Mouse (Mus musculus): ENCODE data around the gene Plcd3. TPM values are rescaled to one million over a fixed set of nuclear protein-coding genes. Genes with fewer than 3 reads are reported as not detected.
A peak's percentile ranks its signal among the peaks of the same experiment; 100 is the strongest.

Gene Plcd3
- polyA plus RNA-seq, 1 experiment from 2014 or later: 3.1 TPM

DNA sequence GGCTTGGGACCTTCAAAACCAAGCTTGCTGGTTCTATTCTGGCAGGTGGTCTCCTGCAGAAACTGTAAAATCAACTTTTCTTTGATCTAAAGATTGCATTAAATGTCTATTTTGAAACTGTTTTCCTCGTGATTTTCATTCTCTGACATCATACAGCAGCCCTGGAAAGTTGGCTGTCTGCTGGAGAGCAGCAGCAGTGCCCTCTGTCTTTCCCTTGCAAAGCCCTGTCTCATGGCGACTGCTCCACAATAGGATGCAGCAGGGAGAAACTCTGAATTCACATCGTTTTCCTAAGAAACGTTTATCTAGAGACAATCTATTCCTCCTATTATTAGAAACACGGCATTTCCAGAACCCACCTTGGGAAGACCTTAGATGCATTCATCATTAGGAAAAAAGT is 18.2 kb upstream of the Plcd3 start:
- H3K9ac ChIP-seq (ENCODE audit: low read length): no peak overlapping the region
- H3K9me3 ChIP-seq (ENCODE audit: control insufficient read depth, low read length): no peaks in the 10 kb centered on the region
- no peak overlapping the region for H3K4me3 ChIP-seq (ENCODE audit: low read length)
- ATAC-seq (ENCODE audit: low read depth): no peak
- no peak overlapping the region for H3K4me2 ChIP-seq (ENCODE audit: low read depth, low read length)
- H3K27me3 ChIP-seq (ENCODE audit: control insufficient read depth, insufficient read depth, low read depth, low read length): no peaks in the 10 kb centered on the region
- no peaks in the 10 kb centered on the region for H3K36me3 ChIP-seq (ENCODE audit: control insufficient read depth, insufficient read depth, low read length)
- H3K27ac ChIP-seq (ENCODE audit: low read length): no peak overlapping the region
- peaks cover 7% of the 10 kb centered on the region for H3K4me1 ChIP-seq (replicated peaks; ENCODE audit: control insufficient read depth, insufficient read depth, low read length)
- 50% methylated on average over 5 of the region's 5 CpGs for WGBS

DNA sequence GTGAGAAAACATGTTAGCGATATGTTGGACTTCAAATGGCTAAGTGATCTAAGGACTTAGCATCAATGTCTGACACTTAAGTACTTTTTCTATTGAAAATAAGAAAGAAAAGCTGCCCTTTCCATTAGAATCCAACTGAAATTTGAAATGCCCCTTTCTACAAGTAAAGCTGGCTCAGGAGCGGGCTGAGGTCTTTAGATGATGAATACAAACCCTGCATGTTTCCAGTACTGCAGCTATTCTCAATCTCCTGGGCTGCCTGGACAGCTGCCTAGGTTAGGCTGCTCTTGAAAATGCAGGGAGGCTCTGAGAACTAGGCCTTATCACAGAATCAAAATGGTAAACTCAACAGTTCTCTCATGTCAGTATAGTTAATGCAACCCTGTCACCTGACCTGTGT is 17.4 kb upstream of the Plcd3 start:
- Histone ChIP-seq H3K9me3 (ENCODE audit: control insufficient read depth, low read length) (no peaks in the 10 kb centered on the region), H3K4me1 (replicated peaks; ENCODE audit: control insufficient read depth, insufficient read depth, low read length) (peaks cover 11% of the 10 kb centered on the region), H3K27ac (ENCODE audit: low read length) (no peak overlapping the region), H3K9ac (ENCODE audit: low read length) (no peak overlapping the region), H3K36me3 (ENCODE audit: control insufficient read depth, insufficient read depth, low read length) (no peaks in the 10 kb centered on the region), H3K4me3 (ENCODE audit: low read length) (peak overlapping the region; percentile 9; the same call in 1 of the 2 replicates), H3K4me2 (ENCODE audit: low read depth, low read length) (peak overlapping the region; percentile 92), H3K27me3 (ENCODE audit: control insufficient read depth, insufficient read depth, low read depth, low read length) (no peaks in the 10 kb centered on the region)
- WGBS: 80% methylated on average over 2 of the region's 2 CpGs
- ATAC-seq (ENCODE audit: low read depth): no peak

DNA sequence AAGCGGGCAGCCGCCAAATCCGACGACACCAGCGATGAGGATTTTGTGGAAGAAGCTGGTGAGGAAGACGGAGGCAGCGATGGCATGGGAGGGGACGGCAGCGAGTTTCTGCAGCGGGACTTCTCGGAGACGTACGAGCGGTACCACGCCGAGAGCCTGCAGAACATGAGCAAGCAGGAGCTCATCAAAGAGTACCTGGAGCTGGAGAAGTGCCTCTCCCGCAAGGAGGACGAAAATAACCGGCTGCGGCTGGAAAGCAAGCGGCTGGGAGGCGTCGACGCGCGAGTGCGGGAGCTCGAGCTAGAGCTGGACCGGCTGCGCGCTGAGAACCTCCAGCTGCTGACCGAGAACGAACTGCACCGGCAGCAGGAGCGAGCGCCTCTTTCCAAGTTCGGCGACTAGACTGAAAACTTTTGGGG is 16.1 kb upstream of the Plcd3 start:
- peak overlapping the region; percentile 92 for H3K4me2 ChIP-seq (ENCODE audit: low read depth, low read length)
- peak overlapping the region; percentile 78 for H3K9ac ChIP-seq (ENCODE audit: low read length)
- no peaks in the 10 kb centered on the region for H3K9me3 ChIP-seq (ENCODE audit: control insufficient read depth, low read length)
- H3K27ac ChIP-seq (ENCODE audit: low read length): peak overlapping the region; percentile 86
- no peaks in the 10 kb centered on the region for H3K27me3 ChIP-seq (ENCODE audit: control insufficient read depth, insufficient read depth, low read depth, low read length)
- under 1% methylated on average over 38 of the region's 38 CpGs for WGBS
- H3K36me3 ChIP-seq (ENCODE audit: control insufficient read depth, insufficient read depth, low read length): no peaks in the 10 kb centered on the region
- no peak for ATAC-seq (ENCODE audit: low read depth)
- H3K4me1 ChIP-seq (replicated peaks; ENCODE audit: control insufficient read depth, insufficient read depth, low read length): peaks cover 14% of the 10 kb centered on the region
- H3K4me3 ChIP-seq (ENCODE audit: low read length): peak overlapping the region; percentile 79

DNA sequence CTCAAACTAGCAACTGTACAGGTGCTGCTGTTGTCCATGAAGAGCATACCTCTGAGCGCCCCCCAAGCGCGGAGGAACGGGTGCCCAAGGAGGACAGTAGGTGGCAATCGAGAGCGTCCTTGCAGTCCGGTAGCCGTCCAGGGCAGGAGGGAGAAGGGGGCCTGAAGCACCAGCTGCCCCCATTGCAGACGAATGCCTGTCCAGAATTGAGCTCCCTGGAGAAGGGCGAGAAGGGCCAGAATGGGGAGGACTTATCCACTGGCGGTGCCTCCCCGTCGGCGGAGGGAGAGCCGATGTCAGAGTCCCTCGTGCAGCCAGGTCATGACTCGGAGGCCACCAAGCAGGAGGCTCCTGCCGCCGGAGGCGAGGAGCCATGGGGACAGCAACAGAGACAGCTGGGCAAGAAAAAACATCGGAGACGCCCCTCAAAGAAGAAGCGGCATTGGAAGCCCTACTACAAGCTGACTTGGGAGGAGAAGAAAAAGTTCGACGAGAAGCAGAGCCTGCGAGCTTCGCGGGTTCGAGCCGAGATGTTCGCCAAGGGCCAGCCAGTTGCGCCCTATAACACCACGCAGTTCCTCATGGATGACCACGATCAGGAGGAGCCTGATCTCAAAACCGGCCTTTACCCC is 15.6 kb upstream of the Plcd3 start:
- Histone ChIP-seq H3K27ac (ENCODE audit: low read length) (peak overlapping the region; percentile 86), H3K4me3 (ENCODE audit: low read length) (peak overlapping the region; percentile 79), H3K4me1 (replicated peaks; ENCODE audit: control insufficient read depth, insufficient read depth, low read length) (peaks cover 19% of the 10 kb centered on the region), H3K4me2 (ENCODE audit: low read depth, low read length) (peak overlapping the region; percentile 92), H3K9me3 (ENCODE audit: control insufficient read depth, low read length) (no peaks in the 10 kb centered on the region), H3K27me3 (ENCODE audit: control insufficient read depth, insufficient read depth, low read depth, low read length) (no peaks in the 10 kb centered on the region), H3K36me3 (ENCODE audit: control insufficient read depth, insufficient read depth, low read length) (no peaks in the 10 kb centered on the region), H3K9ac (ENCODE audit: low read length) (peak overlapping the region; percentile 78)
- peak; percentile 48 for ATAC-seq (ENCODE audit: low read depth)
- WGBS: under 1% methylated on average over 35 of the region's 35 CpGs

DNA sequence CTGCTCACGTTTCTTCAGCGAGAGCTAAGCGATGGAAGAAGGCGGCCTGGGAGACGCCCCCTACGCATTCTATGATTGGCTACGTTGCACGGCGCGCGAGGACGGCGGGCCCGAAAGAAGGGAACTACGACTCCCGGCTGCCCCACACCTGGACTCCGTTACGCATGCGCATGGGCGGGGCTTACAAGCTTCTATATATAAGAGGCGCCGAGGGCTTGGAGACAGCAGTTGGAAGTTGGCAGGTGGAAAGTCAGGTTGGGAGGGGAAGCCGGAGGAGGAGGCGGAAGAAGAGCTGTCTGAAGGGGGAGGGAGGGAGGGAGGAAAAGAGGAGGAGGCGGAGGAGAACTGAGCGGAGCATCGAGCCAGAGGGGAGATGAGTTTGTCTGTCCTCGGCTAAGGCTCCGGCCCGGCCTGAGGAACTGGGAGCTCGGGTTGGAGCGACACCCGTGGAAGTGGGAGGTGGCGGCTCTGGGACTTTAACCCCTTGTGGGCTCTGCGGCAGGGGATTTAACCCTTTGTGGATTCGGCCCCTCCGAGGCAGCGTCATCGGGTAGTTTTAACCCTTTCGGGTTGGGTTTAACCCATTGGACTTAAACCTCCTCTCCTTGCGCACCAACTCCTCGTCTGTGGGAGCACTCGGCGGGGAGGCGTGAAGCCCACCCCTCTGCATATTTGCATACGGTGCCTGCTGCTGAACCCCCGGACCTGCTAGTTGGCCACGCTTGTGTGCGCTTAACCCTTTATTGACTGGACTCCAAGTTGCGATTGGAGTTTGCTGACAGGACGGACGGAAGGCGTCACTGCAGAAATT is 14.8 kb upstream of the Plcd3 start, which contains the start of gene Hexim1:
Gene Hexim1 (plus strand): TSS at position 224 of the 811 bp plus-strand sequence.
- Histone ChIP-seq H3K4me3 (ENCODE audit: low read length) (peak within 1 kb of the TSS; percentile 79), H3K4me2 (ENCODE audit: low read depth, low read length) (peak within 1 kb of the TSS; percentile 92), H3K27ac (ENCODE audit: low read length) (peak within 1 kb of the TSS; percentile 94), H3K9me3 (ENCODE audit: control insufficient read depth, low read length) (no peaks in the 10 kb centered on the region), H3K9ac (ENCODE audit: low read length) (peak within 1 kb of the TSS; percentile 93), H3K36me3 (ENCODE audit: control insufficient read depth, insufficient read depth, low read length) (no peaks in the 10 kb centered on the region), H3K4me1 (replicated peaks; ENCODE audit: control insufficient read depth, insufficient read depth, low read length) (peaks cover 26% of the 10 kb centered on the region), H3K27me3 (ENCODE audit: control insufficient read depth, insufficient read depth, low read depth, low read length) (no peaks in the 10 kb centered on the region)
- peak; percentile 94 for ATAC-seq (ENCODE audit: low read depth)
- 0% methylated on average over 53 of the region's 53 CpGs for WGBS

DNA sequence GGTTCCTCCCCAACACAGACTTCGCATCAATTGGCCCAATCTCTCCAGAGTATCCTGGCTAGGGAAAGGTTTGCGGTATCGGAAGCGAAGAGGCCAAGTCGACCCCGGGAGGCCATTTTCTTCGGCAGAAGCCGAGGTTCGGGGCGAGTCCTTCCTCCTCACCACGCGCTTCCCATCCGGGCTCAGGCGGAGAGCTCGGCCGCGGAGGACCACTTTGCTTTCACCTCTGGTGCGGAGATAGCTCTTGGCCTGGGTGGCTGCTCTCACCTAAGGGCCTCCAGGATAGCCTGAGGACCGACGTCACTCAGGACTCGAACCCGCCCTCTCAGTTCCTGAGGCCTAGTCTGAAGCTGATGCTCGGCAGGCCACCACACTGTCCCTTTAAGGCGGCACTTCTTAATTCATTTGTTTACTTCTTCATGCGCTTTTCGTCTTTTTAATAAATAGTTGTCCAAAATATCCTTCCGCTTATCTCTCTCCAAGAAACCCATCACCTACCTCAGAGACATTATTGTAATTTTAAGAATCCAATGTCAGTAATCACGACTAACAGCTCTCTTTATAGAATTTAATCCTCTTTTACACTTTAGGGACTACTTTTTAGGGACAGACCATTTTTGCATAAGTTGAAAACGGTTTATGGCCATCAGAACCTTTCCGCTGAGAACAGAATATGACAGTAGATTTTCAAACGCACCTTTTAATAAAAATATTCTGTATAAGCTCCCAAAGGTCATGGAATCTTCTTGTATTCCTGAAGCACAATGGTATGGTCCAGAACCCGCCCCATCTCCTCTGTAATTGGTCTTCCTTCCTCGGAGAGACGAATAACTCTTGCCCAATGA is 13.9 kb upstream of the Plcd3 start:
- H3K27me3 ChIP-seq (ENCODE audit: control insufficient read depth, insufficient read depth, low read depth, low read length): no peaks in the 10 kb centered on the region
- ATAC-seq (ENCODE audit: low read depth): peak; percentile 78
- peak overlapping the region; percentile 94 for H3K27ac ChIP-seq (ENCODE audit: low read length)
- no peaks in the 10 kb centered on the region for H3K9me3 ChIP-seq (ENCODE audit: control insufficient read depth, low read length)
- WGBS: under 1% methylated on average over 34 of the region's 34 CpGs
- H3K36me3 ChIP-seq (ENCODE audit: control insufficient read depth, insufficient read depth, low read length): no peaks in the 10 kb centered on the region
- peaks cover 29% of the 10 kb centered on the region for H3K4me1 ChIP-seq (replicated peaks; ENCODE audit: control insufficient read depth, insufficient read depth, low read length)
- H3K4me2 ChIP-seq (ENCODE audit: low read depth, low read length): peak overlapping the region; percentile 79
- H3K4me3 ChIP-seq (ENCODE audit: low read length): peak overlapping the region; percentile 79
- peak overlapping the region; percentile 93 for H3K9ac ChIP-seq (ENCODE audit: low read length)

DNA sequence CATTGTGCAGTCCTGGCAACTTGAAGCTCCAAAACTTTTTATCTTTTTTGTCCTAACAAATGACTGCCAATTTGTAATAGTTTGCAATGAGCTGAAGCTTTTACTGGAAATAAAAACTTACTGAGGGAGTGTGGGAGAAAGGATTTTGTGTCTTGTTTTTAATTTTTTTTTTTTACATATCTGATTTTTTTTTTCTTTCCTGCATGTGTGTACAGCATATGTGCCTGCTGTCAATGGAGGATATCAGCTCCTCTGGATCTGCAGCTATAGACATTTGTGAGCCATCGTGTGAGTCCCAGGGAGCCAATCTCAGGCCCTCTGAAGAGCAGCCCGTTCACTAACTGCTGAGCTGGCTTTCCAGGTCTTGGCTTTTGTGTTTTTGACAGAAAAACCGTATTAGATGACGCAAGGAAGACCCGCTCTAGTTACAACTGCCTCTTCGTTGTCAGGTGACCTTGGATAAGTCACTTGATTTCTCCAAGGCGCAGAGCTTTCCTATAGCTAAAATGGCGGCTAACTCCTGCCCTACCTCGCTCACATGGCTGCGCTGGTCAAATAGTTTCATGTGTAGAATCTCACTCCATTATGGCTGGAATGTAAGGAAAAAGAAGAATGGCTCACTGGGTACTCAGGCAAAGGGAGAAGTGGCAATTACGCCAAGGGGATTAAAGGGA is 12.9 kb upstream of the Plcd3 start:
- Histone ChIP-seq H3K27ac (ENCODE audit: low read length) (peak overlapping the region; percentile 94), H3K27me3 (ENCODE audit: control insufficient read depth, insufficient read depth, low read depth, low read length) (no peaks in the 10 kb centered on the region), H3K36me3 (ENCODE audit: control insufficient read depth, insufficient read depth, low read length) (no peaks in the 10 kb centered on the region), H3K9me3 (ENCODE audit: control insufficient read depth, low read length) (no peaks in the 10 kb centered on the region), H3K9ac (ENCODE audit: low read length) (peak overlapping the region; percentile 93), H3K4me1 (replicated peaks; ENCODE audit: control insufficient read depth, insufficient read depth, low read length) (peaks cover 29% of the 10 kb centered on the region), H3K4me2 (ENCODE audit: low read depth, low read length) (peak overlapping the region; percentile 79), H3K4me3 (ENCODE audit: low read length) (peak overlapping the region; percentile 79)
- ATAC-seq (ENCODE audit: low read depth): no peak
- WGBS: 80% methylated on average over 11 of the region's 11 CpGs

DNA sequence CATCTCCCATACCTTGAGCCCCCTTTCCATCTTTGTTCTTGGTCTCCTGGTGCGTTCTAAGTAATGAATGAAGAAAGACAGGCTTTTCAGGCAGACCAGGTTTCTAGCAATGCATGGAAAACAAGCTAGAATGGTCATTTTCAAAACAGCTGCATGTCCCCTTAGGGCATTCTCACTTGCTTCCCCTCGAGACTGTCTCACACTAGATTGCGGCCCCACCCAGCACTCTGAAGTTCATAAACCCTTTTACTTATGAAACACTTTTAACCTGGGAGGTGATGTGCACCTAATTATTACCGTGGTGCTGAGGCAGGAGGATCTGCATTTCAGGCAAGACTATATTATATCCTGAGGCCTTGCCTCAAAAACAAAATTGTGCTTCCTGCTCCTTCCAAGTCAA is 12.3 kb upstream of the Plcd3 start:
- ATAC-seq (ENCODE audit: low read depth): no peak
- peaks cover 29% of the 10 kb centered on the region for H3K4me1 ChIP-seq (replicated peaks; ENCODE audit: control insufficient read depth, insufficient read depth, low read length)
- WGBS: 81% methylated on average over 4 of the region's 4 CpGs

More for the DNA sequence above, 12.3 kb upstream of the Plcd3 start:
- Histone ChIP-seq H3K9me3 (ENCODE audit: control insufficient read depth, low read length) (no peaks in the 10 kb centered on the region), H3K36me3 (ENCODE audit: control insufficient read depth, insufficient read depth, low read length) (no peaks in the 10 kb centered on the region), H3K4me2 (ENCODE audit: low read depth, low read length) (no peak overlapping the region), H3K27me3 (ENCODE audit: control insufficient read depth, insufficient read depth, low read depth, low read length) (no peaks in the 10 kb centered on the region), H3K9ac (ENCODE audit: low read length) (no peak overlapping the region), H3K4me3 (ENCODE audit: low read length) (no peak overlapping the region), H3K27ac (ENCODE audit: low read length) (no peak overlapping the region)

Measured in lung, embryonic 16.5 days (tissue).